Mouse (Mus musculus) C2C12 (cell line): ENCODE measurements around the gene Atp8b2.

Experiments
- CEBPB ChIP-seq: IDR thresholded peaks from one replicate; pipeline ENCODE4 v1.6.1; 2011; ENCODE audit warnings: low read depth, mild to moderate bottlenecking, control low read depth, moderate library complexity
- CTCF ChIP-seq: IDR thresholded peaks from one replicate; pipeline ENCODE4 v1.5.1; 2011; ENCODE audit not compliant: control insufficient read depth, insufficient read depth, insufficient read length
- MAX ChIP-seq: IDR thresholded peaks from one replicate; pipeline ENCODE4 v1.6.1; 2011; ENCODE audit warnings: mild to moderate bottlenecking, control low read depth
- MYOD1 ChIP-seq: IDR thresholded peaks from one replicate; pipeline ENCODE4 v1.6.1; 2011; ENCODE audit warnings: low read depth; ENCODE audit not compliant: control insufficient read depth, insufficient read length
- MYOG ChIP-seq: IDR thresholded peaks from one replicate; pipeline ENCODE4 v1.6.1; 2011; ENCODE audit not compliant: control insufficient read depth, insufficient read length; ENCODE audit errors: extremely low read depth

GRCm38 (mm10) chr3:89942894-89943293 is 20.4 kb downstream of the Atp8b2 start:
- TF ChIP-seq CEBPB (no peak), MYOD1 (no peak), CTCF (no peak), MYOG (no peak), MAX (no peak)
